Mouse (Mus musculus) forebrain, embryonic 15.5 days (tissue): ENCODE results near the gene Mrpl27. TPM values are rescaled to one million over a fixed set of nuclear protein-coding genes. Genes with fewer than 3 reads are reported as not detected.

ENCODE experiments used
- ATAC-seq: fragments of 200-750 bp; cut with Nextera tagmentation; replicated peaks from 2 replicates; pipeline ENCODE4 v1.8.0; 2017; ENCODE audit warnings: mild to moderate bottlenecking, moderate TSS enrichment, moderate library complexity
- H3K27ac ChIP-seq: fragments of 300-500 bp; sonication (generic); replicated peaks from 2 replicates; pipeline ENCODE4 v1.5.1; 2015; ENCODE audit warnings: mild to moderate bottlenecking, inconsistent platforms
- H3K27me3 ChIP-seq: fragments of 300-500 bp; sonication (generic); 2 replicates; pipeline ENCODE4 v1.6.1; 2015; ENCODE audit warnings: inconsistent platforms
- H3K36me3 ChIP-seq: fragments of 300-500 bp; sonication (generic); 2 replicates; pipeline ENCODE4 v1.6.1; 2015; ENCODE audit warnings: mild to moderate bottlenecking, inconsistent platforms
- H3K4me1 ChIP-seq: fragments of 300-500 bp; sonication (generic); 2 replicates; pipeline ENCODE4 v1.6.1; 2015; ENCODE audit warnings: inconsistent platforms
- H3K4me2 ChIP-seq: fragments of 300-500 bp; sonication (generic); replicated peaks from 2 replicates; pipeline ENCODE4 v1.6.1; 2015; ENCODE audit warnings: mild to moderate bottlenecking, inconsistent platforms
- H3K4me3 ChIP-seq: fragments of 300-500 bp; sonication (generic); 2 replicates; pipeline ENCODE4 v1.5.1; 2015; ENCODE audit warnings: mild to moderate bottlenecking, inconsistent platforms
- H3K9ac ChIP-seq: fragments of 300-500 bp; sonication (generic); replicated peaks from 2 replicates; pipeline ENCODE4 v1.6.1; 2015; ENCODE audit warnings: mild to moderate bottlenecking, inconsistent platforms
- H3K9me3 ChIP-seq: fragments of 300-500 bp; sonication (generic); 2 replicates; pipeline ENCODE4 v1.6.1; 2016; ENCODE audit warnings: inconsistent platforms
- WGBS: fragments of 180-500 bp; shearing (Covaris S2); methylation state at CpG from one replicate; pipeline ENCODE4 v1.1.7; 2015; ENCODE audit warnings: mixed read lengths; 5-methylcytosine and 5-hydroxymethylcytosine counted together
- polyA plus RNA-seq: library from polyadenylated mRNA; unstranded; fragments of >200 nt; fragmentation: Nextera tagmentation; extraction: Ambion mirVana; gene quantifications from 2 replicates; pipeline ENCODE4 v1.2.1, GENCODE M21; 2015

The Mrpl27 gene
- polyA plus RNA-seq, 1 experiment from 2014 or later, result 123 TPM

GRCm38 (mm10) chr11:94701401-94702215 lies 48.0 kb downstream of the Mrpl27 start:
- Histone ChIP-seq H3K9me3 (no peaks in the 10 kb centered on the region), H3K4me2 (no peak overlapping the region), H3K9ac (no peak overlapping the region), H3K4me3 (no peak overlapping the region), H3K36me3 (no peaks in the 10 kb centered on the region), H3K27ac (no peak overlapping the region), H3K27me3 (no peaks in the 10 kb centered on the region), H3K4me1 (0 out of 2 replicates have a peak, but pooled peaks cover 7% of the 10 kb centered on the region)
- no peak for ATAC-seq
- 64% methylated on average over 27 of the region's 27 CpGs for WGBS

GRCm38 (mm10) chr11:94702216-94702610 lies 48.6 kb downstream of the Mrpl27 start:
- H3K27me3 ChIP-seq, result no peaks in the 10 kb centered on the region
- H3K4me2 ChIP-seq, result no peak overlapping the region
- H3K4me1 ChIP-seq, result 0 out of 2 replicates have a peak, but pooled peaks cover 7% of the 10 kb centered on the region
- no peak overlapping the region for H3K9ac ChIP-seq
- no peak overlapping the region for H3K27ac ChIP-seq
- no peak overlapping the region for H3K4me3 ChIP-seq
- WGBS, result 70% methylated on average over 3 of the region's 3 CpGs
- H3K9me3 ChIP-seq, result no peaks in the 10 kb centered on the region
- no peaks in the 10 kb centered on the region for H3K36me3 ChIP-seq
- no peak for ATAC-seq

GRCm38 (mm10) chr11:94704020-94704419 lies 50.5 kb downstream of the Mrpl27 start:
- 0 out of 2 replicates have a peak, but pooled peaks cover 7% of the 10 kb centered on the region for H3K4me1 ChIP-seq
- no peak overlapping the region for H3K4me2 ChIP-seq
- H3K9ac ChIP-seq, result no peak overlapping the region
- H3K27me3 ChIP-seq, result no peaks in the 10 kb centered on the region
- 32% methylated on average over 7 of the region's 7 CpGs for WGBS
- H3K9me3 ChIP-seq, result no peaks in the 10 kb centered on the region
- H3K36me3 ChIP-seq, result no peaks in the 10 kb centered on the region
- H3K4me3 ChIP-seq, result no peak overlapping the region
- ATAC-seq, result no peak
- H3K27ac ChIP-seq, result no peak overlapping the region

GRCm38 (mm10) chr11:94704472-94704871 lies 50.9 kb downstream of the Mrpl27 start, which contains the start of gene Gm11541:
TSS of gene Gm11541 (minus strand) at chr11:94704499.
- 60% methylated on average over 5 of the region's 5 CpGs for WGBS
- H3K4me2 ChIP-seq, result no peak within 1 kb of the TSS

More at GRCm38 (mm10) chr11:94704472-94704871, 50.9 kb downstream of the Mrpl27 start, which contains the start of gene Gm11541:
- no peak for ATAC-seq
- no peaks in the 10 kb centered on the region for H3K36me3 ChIP-seq
- H3K9me3 ChIP-seq, result no peaks in the 10 kb centered on the region
- no peaks in the 10 kb centered on the region for H3K27me3 ChIP-seq
- 0 out of 2 replicates have a peak, but pooled peaks cover 7% of the 10 kb centered on the region for H3K4me1 ChIP-seq
- no peak within 1 kb of the TSS for H3K4me3 ChIP-seq
- no peak within 1 kb of the TSS for H3K9ac ChIP-seq
- H3K27ac ChIP-seq, result no peak within 1 kb of the TSS

Other genes starting within 250 kb of the Mrpl27 start
- gene Cacna1g, start 179.6 kb upstream of the Mrpl27 start, polyA plus RNA-seq, result 6.8 and 9.2 TPM in 2 replicates
- 0.38 and 0.86 TPM in 2 replicates for gene Spata20, start 167.6 kb upstream of the Mrpl27 start, polyA plus RNA-seq
- 0.66 and 0.75 TPM in 2 replicates for gene Epn3, start 153.8 kb upstream of the Mrpl27 start, polyA plus RNA-seq
- 1.7 and 2.7 TPM in 2 replicates for gene Mycbpap, start 132.0 kb upstream of the Mrpl27 start, polyA plus RNA-seq
- gene Rsad1, start 104.5 kb upstream of the Mrpl27 start, polyA plus RNA-seq, result 5.7 and 6.1 TPM in 2 replicates
- 0.14 and 0.17 TPM in 2 replicates for gene Chad, start 88.7 kb upstream of the Mrpl27 start, polyA plus RNA-seq
- gene Acsf2, start 51.9 kb upstream of the Mrpl27 start, polyA plus RNA-seq, result 1.0 and 1.3 TPM in 2 replicates
- gene Lrrc59, start 24.0 kb upstream of the Mrpl27 start, polyA plus RNA-seq, result 160 and 164 TPM in 2 replicates
- gene Eme1, start 197 bp downstream of the Mrpl27 start, polyA plus RNA-seq, result 9.7 and 11.2 TPM in 2 replicates
- 9.3 and 11.7 TPM in 2 replicates for gene Xylt2, start 23.7 kb downstream of the Mrpl27 start, polyA plus RNA-seq
- not detected in 2 replicates for gene Gm11541, start 50.7 kb downstream of the Mrpl27 start, polyA plus RNA-seq
- 0.15 TPM in 1 of 2 replicates, not detected in the other for gene Cdc34b, start 88.0 kb downstream of the Mrpl27 start, polyA plus RNA-seq
- gene Tmem92, start 128.9 kb downstream of the Mrpl27 start, polyA plus RNA-seq, result 0.13 TPM in 1 of 2 replicates, not detected in the other